Mouse (Mus musculus) telencephalon, adult 2 months (tissue): ENCODE measurements at regions not wholly inside any gene's neighbourhood (a gene's known extent, or its start where the extent isn't known, plus 50 kb on each side); places are given as distances from the start of the nearest gene placed in this dataset.
A peak's percentile ranks its signal among the peaks of the same experiment; 100 is the strongest.

Source experiments
- DNase-seq: peaks from one replicate; pipeline ENCODE4 v3.0.0-alpha.2; 2011; ENCODE audit warnings: low read depth, low spot score

- no peak for DNase-seq
Measured at GRCm38 (mm10) chr16:44630861-44631260, 72.2 kb upstream of the Boc start.

GRCm38 (mm10) chr16:44630426-44630825, 71.7 kb upstream of the Boc start:
- no peak for DNase-seq

GRCm38 (mm10) chr16:44629296-44630275, 70.9 kb upstream of the Boc start:
- DNase-seq, result no peak

- DNase-seq, result no peak
Measured at GRCm38 (mm10) chr16:44625871-44626293, 67.2 kb upstream of the Boc start.

GRCm38 (mm10) chr16:44625108-44625616, 66.5 kb upstream of the Boc start:
- DNase-seq, result no peak

- DNase-seq, result no peak
Measured at GRCm38 (mm10) chr16:44621573-44621972, 62.9 kb upstream of the Boc start.

- no peak for DNase-seq
Measured at GRCm38 (mm10) chr16:44620536-44620935, 61.8 kb upstream of the Boc start.

GRCm38 (mm10) chr16:44619476-44620103, 60.9 kb upstream of the Boc start:
- DNase-seq, result peak; percentile 55

- no peak for DNase-seq
Measured at GRCm38 (mm10) chr16:44617041-44617440, 58.3 kb upstream of the Boc start.

- DNase-seq, result no peak
Measured at GRCm38 (mm10) chr16:44616376-44616775, 57.7 kb upstream of the Boc start.

GRCm38 (mm10) chr16:44615878-44616206, 57.1 kb upstream of the Boc start:
- no peak for DNase-seq

GRCm38 (mm10) chr16:44615172-44615877, 56.6 kb upstream of the Boc start:
- no peak for DNase-seq

- no peak for DNase-seq
Measured at GRCm38 (mm10) chr16:44614235-44614634, 55.5 kb upstream of the Boc start.

- peak; percentile 62 for DNase-seq
Measured at GRCm38 (mm10) chr16:44612676-44613075, 54.0 kb upstream of the Boc start.

- no peak for DNase-seq
Measured at GRCm38 (mm10) chr16:44611525-44611924, 52.8 kb upstream of the Boc start.

- DNase-seq, result no peak
Measured at GRCm38 (mm10) chr16:44608586-44608985, 49.9 kb upstream of the Boc start.
